Mouse (Mus musculus): ENCODE measurements around the gene Tmem120b.
A peak's percentile ranks its signal among the peaks of the same experiment; 100 is the strongest.

Gene Tmem120b

GRCm38 (mm10) chr5:123090560-123091306, 22.5 kb downstream of the Tmem120b start:
- no peak for DNase-seq (ENCODE audit: extremely low read depth, low read depth)

- DNase-seq (ENCODE audit: extremely low read depth, low read depth), result peak; percentile 76
Measured at GRCm38 (mm10) chr5:123093077-123093633, 24.9 kb downstream of the Tmem120b start.

- peak; percentile 85 for DNase-seq (ENCODE audit: extremely low read depth, low read depth)
Measured at GRCm38 (mm10) chr5:123094238-123094991, 26.2 kb downstream of the Tmem120b start.

GRCm38 (mm10) chr5:123096299-123096698, 28.1 kb downstream of the Tmem120b start:
- no peak for DNase-seq (ENCODE audit: extremely low read depth, low read depth)

- DNase-seq (ENCODE audit: extremely low read depth, low read depth), result no peak
Measured at GRCm38 (mm10) chr5:123098487-123098886, 30.3 kb downstream of the Tmem120b start.

- DNase-seq (ENCODE audit: extremely low read depth, low read depth), result no peak
Measured at GRCm38 (mm10) chr5:123102376-123102775, 34.2 kb downstream of the Tmem120b start.

- no peak for DNase-seq (ENCODE audit: extremely low read depth, low read depth)
Measured at GRCm38 (mm10) chr5:123103556-123103955, 35.3 kb downstream of the Tmem120b start.

GRCm38 (mm10) chr5:123104769-123105168, 36.6 kb downstream of the Tmem120b start:
- no peak for DNase-seq (ENCODE audit: extremely low read depth, low read depth)

- no peak for DNase-seq (ENCODE audit: extremely low read depth, low read depth)
Measured at GRCm38 (mm10) chr5:123109452-123110203, 41.4 kb downstream of the Tmem120b start.

- no peak for DNase-seq (ENCODE audit: extremely low read depth, low read depth)
Measured at GRCm38 (mm10) chr5:123110296-123110721, 42.1 kb downstream of the Tmem120b start.

- DNase-seq (ENCODE audit: extremely low read depth, low read depth), result no peak
Measured at GRCm38 (mm10) chr5:123114109-123114508, 45.9 kb downstream of the Tmem120b start.

- DNase-seq (ENCODE audit: extremely low read depth, low read depth), result no peak
Measured at GRCm38 (mm10) chr5:123114924-123115323, 46.7 kb downstream of the Tmem120b start.

- DNase-seq (ENCODE audit: extremely low read depth, low read depth), result no peak
Measured at GRCm38 (mm10) chr5:123116080-123116479, 47.9 kb downstream of the Tmem120b start.

- DNase-seq (ENCODE audit: extremely low read depth, low read depth), result no peak
Measured at GRCm38 (mm10) chr5:123117257-123117656, 49.0 kb downstream of the Tmem120b start.

GRCm38 (mm10) chr5:123117773-123118172, 49.6 kb downstream of the Tmem120b start:
- DNase-seq (ENCODE audit: extremely low read depth, low read depth), result no peak

- DNase-seq (ENCODE audit: extremely low read depth, low read depth), result no peak
Measured at GRCm38 (mm10) chr5:123118826-123119225, 50.6 kb downstream of the Tmem120b start.

- DNase-seq (ENCODE audit: extremely low read depth, low read depth), result no peak
Measured at GRCm38 (mm10) chr5:123120624-123121215, 52.5 kb downstream of the Tmem120b start.

GRCm38 (mm10) chr5:123122181-123122580, 54.0 kb downstream of the Tmem120b start:
- DNase-seq (ENCODE audit: extremely low read depth, low read depth), result no peak

- DNase-seq (ENCODE audit: extremely low read depth, low read depth), result no peak
Measured at GRCm38 (mm10) chr5:123125105-123125504, 56.9 kb downstream of the Tmem120b start.

- no peak for DNase-seq (ENCODE audit: extremely low read depth, low read depth)
Measured at GRCm38 (mm10) chr5:123125638-123126406, 57.6 kb downstream of the Tmem120b start.

Measured in MEL-GATA-1-ER (cell line).